Mouse (Mus musculus): ENCODE data around the gene Tns3.

The Tns3 gene

DNA sequence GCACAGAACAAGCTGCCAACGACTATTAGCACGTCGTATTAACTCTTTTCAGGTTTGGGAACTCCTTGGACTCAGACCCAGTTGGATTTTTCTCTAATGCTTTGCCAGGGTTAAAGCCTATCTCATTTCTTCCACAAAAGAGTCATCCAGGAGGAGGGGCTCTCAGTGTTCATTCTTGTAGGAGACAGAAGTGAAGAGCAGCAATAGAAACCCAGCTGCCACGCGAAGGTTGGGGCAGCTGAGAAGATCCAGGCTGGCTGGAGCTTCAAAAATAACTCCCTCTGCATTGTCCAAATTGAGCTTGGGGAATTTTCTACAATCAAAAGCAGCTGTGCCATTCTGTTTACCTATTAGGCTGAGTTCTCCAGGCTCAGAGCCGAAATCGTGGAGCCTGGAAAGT, 16.3 kb upstream of the Tns3 start:
- ATAC-seq (ENCODE audit: low TSS enrichment): peak; percentile 47; the same call in 1 of the 2 replicates

DNA sequence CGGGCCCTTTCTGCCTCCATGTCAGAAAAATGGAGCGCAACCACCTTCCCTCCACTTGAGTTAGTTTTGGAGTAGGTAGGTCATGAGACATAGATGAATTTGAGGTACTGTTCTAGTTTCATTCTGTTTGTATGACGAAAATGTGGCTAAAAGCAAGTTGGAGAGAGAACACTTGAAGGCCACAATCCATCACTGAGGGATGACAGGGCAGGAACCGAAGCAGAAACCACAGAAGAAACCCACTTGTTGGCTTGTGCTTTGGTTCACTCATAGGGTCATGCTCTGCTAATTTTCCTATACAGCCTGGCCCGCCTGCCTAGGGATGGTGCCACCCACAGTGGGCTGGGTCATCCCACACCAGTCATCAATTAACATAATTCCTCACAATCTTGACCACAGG, 14.9 kb upstream of the Tns3 start:
- no peak for ATAC-seq (ENCODE audit: low TSS enrichment)

DNA sequence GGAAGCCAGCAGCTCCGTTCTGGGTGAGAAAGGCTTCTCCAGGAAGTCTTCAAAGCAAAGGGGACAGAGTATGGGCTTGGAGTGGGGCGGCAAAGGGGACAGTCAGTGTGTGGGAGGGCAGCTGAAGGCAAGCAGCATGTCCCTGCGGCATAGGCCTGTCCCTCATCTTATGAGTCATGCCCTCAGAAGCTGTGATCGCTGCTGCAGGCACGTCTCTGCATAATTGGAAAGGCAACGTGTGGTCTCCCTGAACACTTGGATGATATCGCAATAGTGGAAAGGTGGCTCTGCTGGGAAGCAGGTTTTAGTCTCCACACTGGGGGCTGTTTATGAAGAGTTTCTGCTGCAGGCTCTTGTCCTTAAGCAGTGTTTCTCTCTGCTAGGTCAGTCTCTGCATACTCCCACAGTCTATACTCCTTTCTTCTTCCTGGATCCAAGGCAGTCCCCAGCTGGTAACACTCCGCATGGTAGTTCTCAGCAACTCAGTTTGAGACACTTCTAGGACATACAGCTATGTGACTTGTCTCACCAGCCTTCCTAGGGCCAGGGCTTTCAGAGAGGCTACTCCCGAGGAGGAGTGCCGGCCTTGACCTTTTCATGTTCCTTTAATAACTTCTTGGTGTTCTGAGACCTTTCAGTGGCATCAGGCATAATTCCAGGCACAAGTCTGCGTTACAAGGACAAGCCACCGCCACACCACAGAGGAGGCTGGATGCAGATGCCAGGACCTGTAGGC, 14.1 kb upstream of the Tns3 start:
- peak; percentile 60 for ATAC-seq (ENCODE audit: low TSS enrichment)

DNA sequence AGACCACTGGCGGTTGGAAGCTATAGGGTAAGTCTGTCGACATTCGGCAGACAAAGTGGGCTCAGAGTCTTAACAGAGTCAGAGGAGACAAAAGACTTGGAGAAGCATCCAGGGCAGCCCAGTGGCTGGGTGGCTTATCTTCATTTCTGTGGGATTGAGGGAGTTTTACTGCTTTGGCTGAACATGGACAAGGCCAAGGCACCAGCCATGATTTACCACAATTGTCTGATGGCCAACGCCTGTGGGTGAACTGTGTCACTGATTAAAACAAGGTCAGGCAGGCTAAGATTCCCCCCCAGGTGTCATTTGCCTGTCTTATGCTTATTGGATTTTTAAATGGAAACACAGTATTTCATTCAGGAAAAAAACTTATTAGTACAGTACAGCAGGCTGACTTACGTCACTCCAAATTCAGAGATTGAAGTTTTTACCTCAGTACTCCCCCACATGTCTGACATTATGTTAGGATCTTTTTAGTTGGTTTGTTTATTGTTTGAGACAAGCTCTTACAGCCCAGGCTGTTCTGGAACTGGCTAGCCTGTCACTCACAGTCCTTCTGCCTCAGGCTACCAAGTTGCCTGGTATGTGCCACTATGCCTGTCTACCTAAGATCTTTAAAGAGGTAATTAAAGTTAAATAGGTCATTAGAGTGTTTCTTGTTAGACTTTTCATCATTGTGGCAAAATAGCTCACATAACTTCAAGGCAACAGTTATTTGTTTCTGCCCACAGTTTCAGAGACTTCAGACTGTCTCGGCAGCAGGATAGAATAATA, 11.6 kb upstream of the Tns3 start:
- ATAC-seq (ENCODE audit: low TSS enrichment): no peak

DNA sequence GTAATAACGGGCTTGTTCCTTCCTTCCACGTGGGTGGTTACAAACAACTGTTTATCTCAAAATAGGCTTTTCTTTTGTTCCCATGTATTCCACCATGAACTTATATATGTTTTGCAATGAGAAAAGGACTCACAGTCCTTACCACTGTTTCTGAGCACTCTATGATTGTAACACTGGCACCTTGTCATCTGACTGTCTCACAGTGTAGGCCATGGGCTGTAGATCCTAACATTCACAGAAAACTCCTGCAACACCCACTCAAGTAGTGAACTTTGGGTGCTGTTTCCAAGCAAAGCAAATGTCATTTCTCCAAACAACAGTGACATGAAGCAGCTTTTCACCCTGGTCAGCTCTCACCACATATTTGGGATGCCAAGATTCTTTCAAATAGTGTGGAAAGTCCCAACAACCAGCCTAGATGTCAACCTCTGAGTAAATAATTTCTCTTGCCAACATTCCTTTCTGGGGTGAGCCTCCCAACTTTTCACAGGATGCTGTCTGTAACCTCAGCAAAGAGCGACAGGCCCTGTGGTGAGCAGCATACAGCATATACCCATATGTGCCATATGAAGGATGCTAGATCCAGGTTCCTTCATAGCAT, 10.3 kb upstream of the Tns3 start:
- ATAC-seq (ENCODE audit: low TSS enrichment): no peak

DNA sequence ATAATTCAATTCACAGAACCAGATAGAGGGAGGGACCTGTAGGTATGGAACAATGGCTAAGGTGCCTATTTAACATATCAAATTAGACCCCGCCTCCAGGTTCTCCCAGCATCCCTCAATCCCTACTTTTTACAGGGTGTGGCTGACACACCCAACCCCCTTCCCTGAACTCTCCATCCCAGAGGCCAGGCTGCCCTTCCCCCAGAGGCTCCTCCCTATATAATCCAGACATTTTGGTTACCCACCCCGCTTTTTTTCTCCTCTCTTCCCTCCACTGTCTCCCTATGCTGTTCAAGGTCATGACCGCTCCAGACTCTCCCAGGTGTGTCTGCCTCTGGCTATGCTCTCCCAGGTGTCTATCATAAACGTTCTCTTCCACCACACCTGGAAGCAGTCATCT, 7.4 kb upstream of the Tns3 start:
- no peak for ATAC-seq (ENCODE audit: low TSS enrichment)

DNA sequence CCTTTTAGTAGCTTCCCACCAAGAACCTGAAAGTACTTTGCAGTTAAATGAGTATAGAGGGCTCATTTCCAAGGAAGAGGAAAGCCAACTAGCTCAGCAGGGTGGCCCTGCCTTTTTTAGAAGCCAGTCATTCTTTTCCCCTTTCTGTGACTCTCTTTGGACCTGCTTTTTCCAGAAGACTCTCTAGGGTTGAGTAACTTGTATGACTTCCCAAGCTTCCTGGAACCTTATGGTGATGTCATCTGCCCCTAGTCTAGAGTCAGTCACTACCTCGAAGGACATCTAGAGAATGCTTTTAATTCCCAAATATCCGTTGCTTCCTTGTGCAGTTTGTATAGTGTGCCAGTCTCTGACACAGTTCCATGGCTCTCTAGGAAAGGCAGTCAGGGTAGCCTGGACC, 4.8 kb upstream of the Tns3 start:
- no peak for ATAC-seq (ENCODE audit: low TSS enrichment)

DNA sequence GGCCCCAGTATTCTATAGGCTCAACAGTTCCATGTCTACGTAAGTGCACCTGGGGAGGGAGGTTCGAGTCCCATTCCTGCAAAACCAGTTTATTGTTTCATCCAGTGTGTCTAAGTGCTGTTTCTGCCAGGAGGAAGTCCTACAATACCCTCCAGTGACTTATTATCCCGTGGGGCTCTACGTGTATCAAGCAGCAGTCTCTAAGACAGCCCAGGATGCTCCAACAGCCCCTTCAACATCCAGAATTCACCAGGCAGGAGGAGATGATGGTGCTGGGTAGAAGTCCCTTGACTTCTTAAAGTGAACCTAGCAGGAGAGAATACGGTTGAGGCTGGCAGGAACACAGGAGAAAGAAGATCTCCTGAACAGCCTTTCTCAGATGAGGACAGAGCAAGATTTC, 462 bp upstream of the Tns3 start:
- ATAC-seq (ENCODE audit: low TSS enrichment): no peak

DNA sequence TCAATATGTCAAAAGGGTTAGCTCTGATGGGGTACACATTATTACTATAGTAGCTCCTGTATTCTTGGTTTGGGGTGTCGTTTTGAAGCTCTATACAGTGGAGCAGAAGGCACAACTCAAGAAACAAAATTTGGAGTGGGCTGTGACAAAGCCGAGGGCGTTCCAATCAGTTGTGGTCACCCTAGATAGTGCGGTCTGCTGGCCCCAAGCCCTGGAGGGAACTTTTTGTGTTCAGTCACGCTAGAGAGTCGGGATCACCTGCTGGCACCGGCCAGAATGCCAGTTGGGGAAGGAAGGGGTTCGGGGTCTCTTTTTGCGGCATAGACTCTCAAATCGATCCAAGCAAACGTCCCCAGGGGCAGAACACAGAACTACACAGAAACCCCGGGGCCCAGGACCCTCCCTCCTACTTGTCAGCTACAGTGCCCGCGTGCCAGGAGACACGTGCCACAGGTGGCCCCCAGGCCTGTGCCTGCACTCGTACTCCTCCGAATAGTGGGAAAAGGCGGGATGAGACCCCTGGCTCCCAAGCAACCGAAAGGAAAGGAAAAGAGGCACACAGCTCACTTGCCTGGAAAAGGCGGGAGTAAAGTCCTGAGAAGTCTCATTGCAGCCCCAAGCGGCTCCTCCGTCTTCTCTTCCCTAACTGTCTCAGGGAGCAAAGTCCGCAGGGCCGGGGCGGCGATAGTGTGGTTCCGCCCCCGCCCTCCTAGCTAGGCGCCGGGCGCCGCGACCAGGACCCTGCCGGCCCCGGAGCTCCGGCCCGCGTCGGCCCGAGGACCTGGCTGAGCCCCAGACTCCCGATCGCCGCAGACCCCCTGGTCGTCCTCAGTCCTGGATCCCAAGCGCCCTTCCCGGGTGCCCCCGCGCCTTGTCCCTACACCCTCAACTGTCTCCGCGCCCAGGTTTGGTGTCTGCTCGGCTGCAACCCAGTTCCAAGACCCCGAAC, 617 bp downstream of the Tns3 start:
- peak; percentile 33; the same call in 1 of the 2 replicates for ATAC-seq (ENCODE audit: low TSS enrichment)

DNA sequence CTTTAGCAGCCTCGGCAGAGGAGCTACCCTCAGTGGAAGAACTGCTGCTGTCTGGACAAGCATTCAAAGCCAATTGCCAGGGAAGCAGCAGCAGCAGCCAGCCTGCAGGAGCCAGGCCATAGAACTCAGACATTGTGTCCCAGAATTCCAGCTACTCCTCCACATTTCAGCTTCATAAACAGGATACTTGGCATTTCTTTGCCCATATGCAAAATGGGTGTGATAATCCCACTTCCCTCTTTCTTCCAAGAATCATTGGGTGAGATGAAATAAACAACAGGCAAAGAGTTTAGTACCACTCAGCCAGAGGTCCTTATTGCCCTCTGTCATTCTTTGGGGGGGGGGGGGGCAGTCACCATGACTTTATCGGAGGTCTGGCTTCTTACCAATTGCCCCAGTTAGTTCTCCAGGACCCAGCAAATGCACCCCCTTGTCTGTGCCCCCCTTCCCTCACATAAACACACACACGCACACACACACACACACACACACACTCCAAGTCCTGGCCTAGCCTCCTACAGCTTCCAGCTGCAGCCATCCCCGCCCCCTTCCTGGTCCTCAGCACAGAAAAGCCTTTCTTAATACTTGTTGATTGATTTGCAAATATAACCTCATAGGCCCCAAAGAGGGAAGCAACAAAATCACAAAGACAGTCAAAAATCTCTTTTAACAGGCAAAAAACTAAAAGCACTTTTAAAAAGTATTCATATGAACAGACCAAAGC, 1.5 kb downstream of the Tns3 start:
- no peak for ATAC-seq (ENCODE audit: low TSS enrichment)

DNA sequence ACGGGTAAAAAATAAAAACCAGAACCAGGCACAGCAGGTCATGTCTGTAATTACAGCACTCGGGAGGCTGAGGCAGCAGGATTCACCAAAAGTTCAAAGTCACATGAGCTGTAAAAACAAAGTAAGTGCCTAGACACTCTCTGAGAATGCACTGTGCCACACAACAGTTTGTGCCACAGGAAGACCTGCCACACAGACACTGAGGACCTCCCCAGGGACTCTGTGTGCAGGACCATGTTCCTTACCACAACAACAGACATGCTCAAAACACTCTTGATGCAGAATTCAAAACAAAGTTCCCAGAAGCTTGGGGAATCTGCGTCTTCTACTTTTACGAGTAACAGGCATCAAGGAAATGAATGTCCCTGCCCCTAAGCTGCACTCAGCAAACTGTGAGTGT, 3.4 kb downstream of the Tns3 start:
- no peak for ATAC-seq (ENCODE audit: low TSS enrichment)

DNA sequence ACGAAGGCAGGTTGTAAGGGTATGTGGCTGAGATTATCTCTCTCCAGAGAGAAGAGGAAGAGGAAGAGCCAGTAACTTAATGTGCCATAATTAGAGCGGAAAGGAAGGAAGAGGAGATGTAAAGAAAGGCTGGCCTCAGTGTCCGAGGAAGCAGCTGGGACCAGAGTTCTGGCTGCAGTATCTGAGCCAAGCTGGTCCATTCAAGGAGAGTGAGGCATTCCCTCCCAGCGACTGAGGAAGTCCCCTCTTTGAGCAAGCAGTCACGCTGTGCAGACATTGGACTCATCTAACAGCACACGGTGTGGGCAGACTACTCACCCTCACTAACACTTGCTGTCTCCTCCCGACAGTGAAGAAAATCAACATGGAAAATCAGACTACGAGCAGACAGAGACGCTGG, 4.5 kb downstream of the Tns3 start:
- no peak for ATAC-seq (ENCODE audit: low TSS enrichment)

DNA sequence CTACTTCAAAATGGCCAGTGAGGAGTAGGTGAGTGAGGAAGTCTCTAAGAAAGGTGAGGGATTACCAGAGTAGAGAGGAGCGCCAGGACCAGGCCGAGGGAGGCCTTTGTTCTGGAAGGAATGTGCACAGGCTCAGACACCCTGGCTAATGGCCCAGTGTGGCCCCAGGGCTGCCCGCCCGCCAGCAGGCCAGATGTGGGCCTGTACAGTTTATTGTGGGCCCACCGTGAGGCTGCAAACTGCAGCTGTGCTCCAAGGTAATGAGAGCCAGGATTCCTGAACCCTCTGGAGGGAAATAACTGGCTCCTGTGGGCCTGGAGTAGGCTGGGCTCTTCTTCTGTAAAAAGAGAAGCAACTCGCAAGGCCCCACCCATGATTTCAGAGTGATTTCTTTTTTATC, 5.3 kb downstream of the Tns3 start:
- ATAC-seq (ENCODE audit: low TSS enrichment): no peak

DNA sequence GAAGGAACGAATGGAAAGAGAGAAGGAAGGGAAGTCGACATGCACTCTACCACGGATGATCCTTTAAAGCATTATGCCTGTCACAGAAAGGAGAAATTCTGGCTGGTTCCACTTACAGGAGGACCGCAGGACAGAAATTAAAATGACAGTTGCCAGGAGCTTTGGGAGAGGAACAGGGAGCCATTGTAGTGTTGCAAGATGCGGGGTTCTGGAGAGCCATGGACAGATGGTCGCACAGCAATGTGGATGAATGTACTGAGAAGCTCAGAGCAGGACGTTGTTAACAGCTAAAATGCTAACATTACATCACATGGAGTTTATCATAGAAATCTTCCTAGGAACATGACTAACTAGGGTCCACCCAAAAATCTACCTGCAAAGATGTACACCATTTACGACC, 6.8 kb downstream of the Tns3 start:
- ATAC-seq (ENCODE audit: low TSS enrichment): peak; percentile 66

DNA sequence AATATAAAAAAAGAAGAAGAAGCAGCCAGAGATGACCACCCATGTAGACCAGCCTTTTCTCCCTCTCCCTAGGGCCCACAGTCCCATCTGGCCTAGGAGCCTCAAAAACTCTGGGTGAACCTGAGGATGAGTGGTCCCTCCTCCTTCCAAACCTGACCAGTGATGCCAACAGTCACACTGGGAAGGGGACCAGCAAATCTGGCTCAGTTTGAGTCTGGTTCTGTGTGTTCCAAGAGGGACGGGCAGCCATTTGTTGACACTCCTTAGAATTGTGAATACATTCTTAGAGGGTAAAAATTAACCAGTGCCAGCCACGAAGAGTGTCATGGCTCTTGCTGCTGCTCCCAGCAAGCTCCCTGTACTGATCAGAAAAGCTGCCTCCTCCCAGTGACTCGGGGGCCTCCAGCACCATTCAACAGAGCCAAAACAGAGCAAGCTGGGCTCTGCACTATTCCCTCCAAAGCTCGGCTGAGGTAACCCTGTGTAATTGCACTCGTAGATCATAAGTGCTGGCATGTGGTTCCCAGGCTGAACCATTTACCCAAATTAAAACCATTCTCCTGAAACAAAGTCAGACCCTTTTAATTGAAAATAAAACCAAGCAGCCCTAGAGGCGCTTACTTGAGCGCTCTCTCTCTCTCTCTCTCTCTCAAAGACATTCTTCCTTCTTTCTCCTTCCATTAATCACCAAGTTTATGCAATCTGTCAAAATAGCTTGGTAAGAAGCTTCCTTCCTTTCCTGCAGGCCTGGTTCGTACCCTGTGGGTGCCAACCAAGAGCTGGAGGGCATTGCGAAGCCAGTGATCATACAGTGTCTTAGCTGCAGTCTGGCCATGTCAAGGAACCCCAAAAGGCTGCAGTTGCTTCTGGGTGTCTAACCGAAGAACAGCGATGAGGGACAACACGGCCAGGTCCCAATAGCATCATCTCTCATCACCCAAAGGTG, 7.6 kb downstream of the Tns3 start:
- no peak for ATAC-seq (ENCODE audit: low TSS enrichment)

DNA sequence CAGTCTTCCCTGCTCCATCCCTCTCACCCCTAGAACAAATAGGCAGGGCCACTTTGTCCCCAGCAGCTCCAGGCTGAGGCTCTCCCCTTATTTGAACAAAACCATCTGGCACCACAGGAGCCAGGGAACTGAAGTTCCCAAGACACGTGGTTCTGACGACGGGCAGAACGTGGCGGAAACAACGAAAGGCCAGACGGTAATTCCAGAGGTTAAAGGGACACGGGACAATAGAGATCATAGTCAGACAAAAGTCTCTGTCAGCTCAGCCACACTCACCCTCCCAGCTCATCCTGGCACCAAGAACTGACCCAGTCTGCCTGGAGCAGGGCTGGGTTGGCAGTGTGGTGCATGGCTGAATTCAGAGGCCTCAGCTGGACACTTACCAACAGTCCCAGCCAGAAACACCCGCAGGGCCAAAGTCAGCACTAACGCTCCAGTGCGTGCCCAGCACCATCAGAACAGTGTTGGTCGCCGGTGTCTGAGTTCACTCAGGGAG, 10.5 kb downstream of the Tns3 start:
- peak; percentile 36 for ATAC-seq (ENCODE audit: low TSS enrichment)

DNA sequence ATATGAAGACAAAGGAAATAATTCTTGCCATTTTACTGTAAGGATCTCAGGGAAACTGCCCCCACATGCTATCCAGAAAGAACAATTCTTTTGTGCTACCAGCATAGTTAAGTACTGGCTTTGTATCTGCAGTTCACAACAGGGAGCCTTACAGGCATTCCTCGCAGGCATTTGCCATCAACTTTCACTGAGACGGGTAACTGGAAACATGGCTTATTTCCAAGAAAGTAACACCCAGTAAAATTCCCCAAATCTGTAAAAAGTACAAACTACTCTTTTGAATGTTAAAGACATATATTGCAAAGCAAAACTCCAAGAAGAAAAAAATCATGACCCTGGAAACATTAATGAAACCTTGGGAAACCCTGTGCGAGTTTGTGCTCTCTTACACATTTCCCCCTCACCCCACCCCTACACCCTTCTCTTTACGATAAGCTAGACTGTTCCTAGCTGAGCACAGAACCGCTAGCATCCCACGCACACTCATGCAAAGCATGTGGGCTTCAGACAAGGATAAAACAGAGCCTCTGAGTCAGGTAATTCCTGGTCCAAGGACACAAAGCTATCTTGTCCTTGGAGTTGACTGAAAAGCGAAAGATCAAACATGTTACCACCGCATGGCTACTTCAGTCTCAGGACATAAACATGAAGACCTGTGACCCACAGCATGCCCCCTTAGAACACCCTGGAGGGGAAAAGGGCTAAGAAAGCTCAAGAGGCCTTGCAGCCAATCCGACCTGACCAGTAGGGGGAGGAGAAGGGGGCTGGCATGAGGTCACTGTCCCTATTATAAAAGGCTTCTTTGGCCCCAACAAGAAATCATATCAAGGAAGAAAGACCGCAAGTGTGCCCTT, 11.3 kb downstream of the Tns3 start:
- ATAC-seq (ENCODE audit: low TSS enrichment): peak; percentile 87

DNA sequence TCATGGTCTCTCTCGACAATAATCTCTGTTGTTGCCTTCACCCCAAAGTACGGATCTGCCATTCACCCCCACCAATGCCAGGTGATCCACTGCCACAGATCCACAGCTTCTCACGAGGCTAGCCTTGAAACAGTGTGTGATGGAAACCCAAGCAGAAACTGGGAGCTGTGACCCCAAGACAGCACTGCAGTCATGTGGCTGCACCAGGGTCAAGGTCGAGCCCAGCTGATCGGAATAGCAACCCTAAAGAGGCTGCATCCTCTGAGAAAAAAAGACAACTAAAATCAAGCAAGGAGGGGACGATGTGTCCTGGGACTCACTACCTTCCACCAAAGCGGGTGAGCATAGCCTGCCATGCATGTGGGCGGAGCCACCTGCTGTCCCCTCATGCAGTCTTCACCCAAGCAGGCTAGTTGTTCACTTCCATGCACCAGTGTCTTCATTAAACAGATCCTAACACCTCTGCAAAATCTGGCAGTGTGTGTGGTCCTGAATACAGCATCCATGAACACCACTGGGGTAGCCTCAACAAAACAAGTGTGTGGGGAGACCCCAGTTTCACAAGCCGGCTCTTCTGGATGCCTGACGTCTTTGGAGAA, 12.1 kb downstream of the Tns3 start:
- 0 out of 2 replicates have a peak, but pooled peaks have one; percentile 32 for ATAC-seq (ENCODE audit: low TSS enrichment)
